Mouse (Mus musculus) C2C12 (cell line): Measurements from ENCODE around the gene Msmo1.

Source experiments
- CTCF ChIP-seq: IDR thresholded peaks from one replicate; pipeline ENCODE4 v1.5.1; 2011; ENCODE audit not compliant: control insufficient read depth, insufficient read depth, insufficient read length
- MAX ChIP-seq: IDR thresholded peaks from one replicate; pipeline ENCODE4 v1.6.1; 2011; ENCODE audit warnings: mild to moderate bottlenecking, control low read depth

DNA sequence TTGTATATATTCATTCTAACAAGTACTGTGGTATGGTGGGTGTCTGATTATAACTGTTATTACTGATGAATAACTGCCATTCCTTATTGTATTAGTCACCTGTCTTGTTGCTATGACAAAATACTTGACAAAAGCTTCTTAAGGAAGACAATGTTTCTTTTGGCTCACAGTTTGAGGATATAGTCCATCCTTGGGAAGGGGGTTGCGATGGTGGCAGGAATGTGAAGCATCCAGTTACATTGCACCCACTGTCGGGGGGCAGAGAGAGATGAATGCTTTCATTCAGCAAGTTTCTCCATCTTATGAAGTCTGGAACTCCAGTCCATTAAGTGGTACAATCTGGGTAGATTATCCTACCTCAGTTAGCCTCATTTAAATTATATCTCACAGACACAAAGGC lies 60.7 kb downstream of the Msmo1 start:
- TF ChIP-seq CTCF (no peak), MAX (no peak)
